13 mouse cellular contexts compared by ENCODE assay signal in the genomic region with DNA sequence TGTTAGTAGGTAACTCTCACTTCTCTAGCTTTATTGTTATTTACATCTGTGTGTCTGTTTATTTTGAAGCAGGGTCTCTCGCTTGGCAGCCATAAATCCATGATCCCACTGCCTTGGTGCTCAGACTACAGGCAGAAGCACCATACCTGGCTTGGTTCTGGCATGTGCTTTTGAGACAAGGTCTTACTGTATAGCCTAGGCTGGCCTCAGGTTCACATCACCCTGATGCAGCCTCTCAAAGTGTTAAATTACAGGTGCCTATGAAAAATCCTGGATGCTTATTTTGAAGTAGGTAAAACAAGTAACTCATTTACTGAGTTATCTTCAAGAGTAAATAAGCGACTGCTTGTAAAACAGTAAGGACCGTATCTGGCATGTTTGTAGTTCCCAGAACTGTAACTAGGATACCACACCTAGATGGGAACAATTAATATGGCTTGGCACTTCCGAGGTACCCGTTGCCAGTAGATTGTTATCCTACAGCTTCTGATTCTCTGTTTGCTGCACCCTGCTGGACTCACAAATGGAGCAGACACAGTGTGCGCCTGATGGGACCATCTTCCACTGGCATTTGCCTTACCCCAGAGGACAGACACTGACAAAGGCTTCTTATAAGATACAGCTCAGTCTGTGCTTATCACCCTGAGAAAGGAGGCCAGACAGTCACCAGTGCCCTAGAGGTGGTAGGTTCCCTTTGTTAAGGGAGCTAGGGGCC. TPM values are rescaled to one million over a fixed set of nuclear protein-coding genes. Genes with fewer than 3 reads are reported as not detected.
A peak's percentile ranks its signal among the peaks of the same experiment; 100 is the strongest.
DNase-seq lines count a peak whose midpoint lies in the region; ATAC-seq and TF ChIP-seq lines count a peak whose summit lies in the region.
"Had no signal": no experiment of that assay in that cellular context is flagged by ENCODE, and none has a peak within 500 bp of the region (broad histone marks: within the 10 kb centered on the region; RNA-seq: fewer than 3 reads in every experiment).

No protein-coding gene starts in this region.

- H3K79me2 ChIP-seq in MEL (ENCODE audit: control insufficient read depth, insufficient read depth, low read length, poor library complexity): no peaks in the 10 kb centered on the region

- peaks cover 9% of the 10 kb centered on the region for H3K4me1 ChIP-seq in heart, embryonic 16.5 days (ENCODE audit: control insufficient read depth, insufficient read depth, low read length)
- peaks cover 13% of the 10 kb centered on the region for H3K4me1 ChIP-seq in liver, postnatal 0 days (ENCODE audit: insufficient read depth)
- H3K4me1 ChIP-seq in liver, embryonic 11.5 days (replicated peaks; ENCODE audit: control insufficient read depth, insufficient read depth, low read length): peaks cover 10% of the 10 kb centered on the region
- H3K4me1 ChIP-seq in MEL (ENCODE audit: control insufficient read depth in 1 of 2, insufficient read depth in 2 of 2, low read length in 2 of 2): peaks cover 8 to 15% of the 10 kb centered on the region in 2 experiments
- no peaks in the 10 kb centered on the region; the same call in 1 of the 2 replicates for H3K4me1 ChIP-seq in intestine, postnatal 0 days (replicated peaks; ENCODE audit: control insufficient read depth, insufficient read depth, low read length)
- H3K4me1 ChIP-seq in kidney, embryonic 15.5 days: 0 out of 2 replicates have a peak, but pooled peaks cover 3% of the 10 kb centered on the region

- no peak for DNase-seq in heart, postnatal 25 days (ENCODE audit: low spot score)
- no peak for DNase-seq in liver, postnatal 0 days
- no peak for DNase-seq in liver, embryonic 11.5 days (ENCODE audit: low spot score)
- DNase-seq in MEL (ENCODE audit: low read depth, low spot score): peak; percentile 54
- DNase-seq in urinary bladder, adult 2 months (ENCODE audit: low spot score): no peak

- peaks cover 2% of the 10 kb centered on the region; the same call in 1 of the 2 replicates for H3K36me3 ChIP-seq in heart, embryonic 16.5 days (ENCODE audit: control insufficient read depth, insufficient read depth)
- peaks cover 17% of the 10 kb centered on the region; the same call in 1 of the 2 replicates for H3K36me3 ChIP-seq in liver, postnatal 0 days (replicated peaks; ENCODE audit: insufficient read depth, low read length)
- peaks cover 15% of the 10 kb centered on the region for H3K36me3 ChIP-seq in liver, embryonic 11.5 days (ENCODE audit: control insufficient read depth, insufficient read depth, low read length)
- H3K36me3 ChIP-seq in MEL (ENCODE audit: control insufficient read depth in 1 of 2, insufficient read depth in 2 of 2, low read length in 2 of 2): peaks cover 2 to 13% of the 10 kb centered on the region in 2 experiments; a peak in 3 of 4 replicates
- H3K36me3 ChIP-seq in intestine, postnatal 0 days (ENCODE audit: control insufficient read depth, insufficient read depth): peaks cover 19% of the 10 kb centered on the region
- H3K36me3 ChIP-seq in kidney, embryonic 15.5 days: peaks cover 29% of the 10 kb centered on the region

- no peak for TF ChIP-seq EP300 in liver, postnatal 0 days (IDR thresholded peaks at IDR 0.05; ENCODE audit: low read depth)
- TF ChIP-seq EP300 in MEL (IDR thresholded peaks at IDR 0.05; ENCODE audit: low read depth in 1 of 2, low read length in 2 of 2): no peak

- H3K27me3 ChIP-seq in heart, embryonic 16.5 days (ENCODE audit: control insufficient read depth, insufficient read depth, low read length): no peaks in the 10 kb centered on the region
- no peaks in the 10 kb centered on the region for H3K27me3 ChIP-seq in liver, postnatal 0 days (ENCODE audit: insufficient read depth, low read length)
- no peaks in the 10 kb centered on the region for H3K27me3 ChIP-seq in liver, embryonic 11.5 days (replicated peaks; ENCODE audit: control insufficient read depth, insufficient read depth, low read length)
- H3K27me3 ChIP-seq in MEL (ENCODE audit: control insufficient read depth in 1 of 2, insufficient read depth in 2 of 2, low read length in 2 of 2): no peaks in the 10 kb centered on the region
- H3K27me3 ChIP-seq in intestine, postnatal 0 days (replicated peaks; ENCODE audit: control insufficient read depth, insufficient read depth, low read length): no peaks in the 10 kb centered on the region
- H3K27me3 ChIP-seq in kidney, embryonic 15.5 days: no peaks in the 10 kb centered on the region
- H3K27me3 ChIP-seq: CH12.LX; embryonic facial prominence, embryonic 13.5 days; megakaryocyte, embryonic 14.5 days had no signal

- H3K4me3 ChIP-seq in heart, embryonic 16.5 days (ENCODE audit: low read length): no peak overlapping the region
- no peak overlapping the region for H3K4me3 ChIP-seq in liver, postnatal 0 days (ENCODE audit: low read depth, low read length)
- no peak overlapping the region for H3K4me3 ChIP-seq in liver, embryonic 11.5 days (ENCODE audit: low read depth, low read length)
- H3K4me3 ChIP-seq in MEL (ENCODE audit: control insufficient read depth in 1 of 2, insufficient read depth in 1 of 2, low read depth in 2 of 2, low read length in 2 of 2): no peak overlapping the region
- H3K4me3 ChIP-seq in intestine, postnatal 0 days (ENCODE audit: low read depth, low read length): no peak overlapping the region
- H3K4me3 ChIP-seq in kidney, embryonic 15.5 days (replicated peaks): no peak overlapping the region
- H3K4me3 ChIP-seq: embryonic facial prominence, embryonic 13.5 days; heart, adult 2 months; megakaryocyte, embryonic 14.5 days had no signal

- H3K9ac ChIP-seq in heart, embryonic 16.5 days (ENCODE audit: low read length): no peak overlapping the region
- H3K9ac ChIP-seq in liver, postnatal 0 days (replicated peaks): no peak overlapping the region
- H3K9ac ChIP-seq in liver, embryonic 11.5 days (ENCODE audit: low read depth, low read length): no peak overlapping the region
- no peak overlapping the region for H3K9ac ChIP-seq in MEL (ENCODE audit: control insufficient read depth, low read depth, low read length, poor library complexity, severe bottlenecking)
- no peak overlapping the region for H3K9ac ChIP-seq in intestine, postnatal 0 days (ENCODE audit: low read depth, low read length)
- H3K9ac ChIP-seq in kidney, embryonic 15.5 days: no peak overlapping the region
- H3K9ac ChIP-seq: embryonic facial prominence, embryonic 13.5 days; liver, embryonic 14.5 days had no signal

- intact Hi-C loops in heart, postnatal 25 days (cut with DNase I): loop anchor here (1.0 to 2.0 kb wide), 3 partner anchors 22 to 125 kb away; partner anchors contain the start of gene Limk2

- peak overlapping the region; percentile 21; the same call in 1 of the 2 replicates for H3K27ac ChIP-seq in heart, embryonic 16.5 days (ENCODE audit: low read length)
- no peak overlapping the region for H3K27ac ChIP-seq in liver, postnatal 0 days (ENCODE audit: low read depth)
- no peak overlapping the region for H3K27ac ChIP-seq in liver, embryonic 11.5 days (ENCODE audit: low read depth, low read length)
- no peak overlapping the region for H3K27ac ChIP-seq in MEL (ENCODE audit: control insufficient read depth, low read depth, low read length)
- peak overlapping the region; percentile 54; the same call in 1 of the 2 replicates for H3K27ac ChIP-seq in intestine, postnatal 0 days (ENCODE audit: low read depth, low read length)
- H3K27ac ChIP-seq in kidney, embryonic 15.5 days: no peak overlapping the region
- H3K27ac ChIP-seq: embryonic facial prominence, embryonic 13.5 days; heart, adult 2 months; liver, embryonic 14.5 days had no signal

- no peak for TF ChIP-seq RAD21 in MEL (IDR thresholded peaks at IDR 0.05; ENCODE audit: low read depth, low read length)

- no peak overlapping the region for H3K4me2 ChIP-seq in heart, embryonic 16.5 days (ENCODE audit: low read depth, low read length)
- 0 out of 2 replicates have a peak overlapping the region, but pooled peaks have one; percentile 29 for H3K4me2 ChIP-seq in liver, postnatal 0 days (ENCODE audit: low read depth, low read length)
- no peak overlapping the region for H3K4me2 ChIP-seq in liver, embryonic 11.5 days
- H3K4me2 ChIP-seq in intestine, postnatal 0 days (replicated peaks; ENCODE audit: low read depth): no peak overlapping the region
- no peak overlapping the region for H3K4me2 ChIP-seq in kidney, embryonic 15.5 days
- H3K4me2 ChIP-seq: embryonic facial prominence, embryonic 13.5 days had no signal

- H3K9me3 ChIP-seq in heart, embryonic 16.5 days (replicated peaks; ENCODE audit: control insufficient read depth, low read length): no peaks in the 10 kb centered on the region; the same call in 1 of the 2 replicates
- no peaks in the 10 kb centered on the region for H3K9me3 ChIP-seq in liver, postnatal 0 days (ENCODE audit: low read length)
- no peaks in the 10 kb centered on the region for H3K9me3 ChIP-seq in liver, embryonic 11.5 days (ENCODE audit: control insufficient read depth, low read length)
- no peaks in the 10 kb centered on the region for H3K9me3 ChIP-seq in MEL (replicated peaks; ENCODE audit: insufficient read depth, low read length)
- no peaks in the 10 kb centered on the region for H3K9me3 ChIP-seq in intestine, postnatal 0 days (ENCODE audit: control insufficient read depth)
- no peaks in the 10 kb centered on the region; the same call in 1 of the 2 replicates for H3K9me3 ChIP-seq in kidney, embryonic 15.5 days (replicated peaks)
- H3K9me3 ChIP-seq: megakaryocyte, embryonic 14.5 days had no signal

- no peak for TF ChIP-seq POLR2A in MEL (IDR thresholded peaks at IDR 0.05; ENCODE audit: control insufficient read depth in 1 of 2, insufficient read depth in 1 of 2, low read depth in 1 of 2, low read length in 2 of 2, poor library complexity in 1 of 2)

- 78% methylated on average over 6 of the region's 6 CpGs for WGBS in heart, embryonic 16.5 days
- 59% methylated on average over 6 of the region's 6 CpGs for WGBS in liver, postnatal 0 days (ENCODE audit: insufficient replicate concordance)
- WGBS in liver, embryonic 11.5 days: 73% methylated on average over 6 of the region's 6 CpGs
- WGBS in intestine, postnatal 0 days: 42% methylated on average over 6 of the region's 6 CpGs
- 87% methylated on average over 6 of the region's 6 CpGs for WGBS in kidney, embryonic 15.5 days

- ATAC-seq in heart, embryonic 16.5 days (replicated peaks; ENCODE audit: extremely low read depth, insufficient read depth, low FRiP score): 0 out of 2 replicates have a peak, but pooled peaks have one; percentile 15
- ATAC-seq in liver, postnatal 0 days: no peak
- ATAC-seq in liver, embryonic 11.5 days (replicated peaks; ENCODE audit: low FRiP score): no peak; the same call in 1 of the 2 replicates
- peak; percentile 79 for ATAC-seq in intestine, postnatal 0 days
- ATAC-seq in kidney, embryonic 15.5 days (replicated peaks; ENCODE audit: low FRiP score): no peak

- TF ChIP-seq CTCF in liver, postnatal 0 days (IDR thresholded peaks at IDR 0.05; ENCODE audit: low read depth): no peak
- no peak for TF ChIP-seq CTCF in MEL (IDR thresholded peaks at IDR 0.05 in 2 of 3, conservative IDR thresholded peaks at IDR 0.05 in 1 of 3; ENCODE audit: control insufficient read depth in 1 of 3, insufficient read depth in 1 of 3, low read depth in 2 of 3, low read length in 3 of 3, poor library complexity in 1 of 3, severe bottlenecking in 1 of 3)
- TF ChIP-seq CTCF in intestine, postnatal 0 days (IDR thresholded peaks at IDR 0.05; ENCODE audit: low read depth): peak; percentile 52

RNA-seq across cellular contexts. Expression of gene Limk2, which starts 21.4 kb away (rescaled TPM):
- polyA plus RNA-seq in heart, embryonic 16.5 days (2015; fragmentation: Nextera tagmentation; extraction: Ambion mirVana): 47.1 and 54.9 TPM in 2 replicates
- total RNA-seq in heart, postnatal 25 days (2021): 10 to 100 TPM; 17.2 to 18.5 TPM
- polyA plus RNA-seq in liver, postnatal 0 days (2015; fragmentation: Nextera tagmentation; extraction: Ambion mirVana): 6.7 and 6.8 TPM in 2 replicates
- polyA plus RNA-seq in liver, embryonic 11.5 days (2014; fragmentation: Nextera tagmentation; extraction: Ambion mirVana): 37.4 and 37.7 TPM in 2 replicates
- total RNA-seq in MEL (2012; rRNA removed): 19.6 and 21.9 TPM in 2 replicates
- polyA plus RNA-seq in MEL (2012; ENCODE audit: insufficient read depth in 1 of 2, insufficient read length in 2 of 2, low read depth in 1 of 2, low replicate concordance in 2 of 2, missing spikeins in 1 of 2): 10 to 100 TPM in 1 of 2 experiments, not detected in 1; 29.1 TPM
- 68.4 and 82.1 TPM in 2 replicates for polyA plus RNA-seq in intestine, postnatal 0 days (2015; fragmentation: Nextera tagmentation; extraction: Ambion mirVana)
- 78.9 and 96.8 TPM in 2 replicates for polyA plus RNA-seq in urinary bladder, adult 2 months (2012; rRNA removed)
- 40.5 and 46.0 TPM in 2 replicates for polyA plus RNA-seq in kidney, embryonic 15.5 days (2015; fragmentation: Nextera tagmentation; extraction: Ambion mirVana)

RNA-seq across cellular contexts. Expression of gene Pik3ip1, which starts 57.4 kb away (rescaled TPM):
- polyA plus RNA-seq in heart, embryonic 16.5 days (2015; fragmentation: Nextera tagmentation; extraction: Ambion mirVana): 40.9 and 41.1 TPM in 2 replicates
- 10 to 100 TPM; 39.4 to 42.4 TPM for total RNA-seq in heart, postnatal 25 days (2021)
- 2.4 and 2.5 TPM in 2 replicates for polyA plus RNA-seq in liver, postnatal 0 days (2015; fragmentation: Nextera tagmentation; extraction: Ambion mirVana)
- 3.5 and 3.8 TPM in 2 replicates for polyA plus RNA-seq in liver, embryonic 11.5 days (2014; fragmentation: Nextera tagmentation; extraction: Ambion mirVana)
- 0.88 and 1.7 TPM in 2 replicates for total RNA-seq in MEL (2012; rRNA removed)
- polyA plus RNA-seq in MEL (2012; ENCODE audit: insufficient read depth in 1 of 2, insufficient read length in 2 of 2, low read depth in 1 of 2, low replicate concordance in 2 of 2, missing spikeins in 1 of 2): 1 to 10 TPM in 1 of 2 experiments, not detected in 1; 2.7 TPM
- polyA plus RNA-seq in intestine, postnatal 0 days (2015; fragmentation: Nextera tagmentation; extraction: Ambion mirVana): 6.5 and 6.8 TPM in 2 replicates
- 37.8 and 51.7 TPM in 2 replicates for polyA plus RNA-seq in urinary bladder, adult 2 months (2012; rRNA removed)
- polyA plus RNA-seq in kidney, embryonic 15.5 days (2015; fragmentation: Nextera tagmentation; extraction: Ambion mirVana): 11.4 and 13.2 TPM in 2 replicates

Comparison
In these comparisons a context has a peak if more than half of its experiments do, and no peak if none do; other contexts are left out.
1. ATAC-seq: peak in heart, embryonic 16.5 days (single experiment) and intestine, postnatal 0 days (single experiment); none in liver, postnatal 0 days (single experiment), liver, embryonic 11.5 days (single experiment) and kidney, embryonic 15.5 days (single experiment).
2. H3K27ac ChIP-seq: peak in heart, embryonic 16.5 days (single experiment) and intestine, postnatal 0 days (single experiment); none in liver, postnatal 0 days (single experiment), liver, embryonic 11.5 days (single experiment), MEL (single experiment) and kidney, embryonic 15.5 days (single experiment).